Mouse (Mus musculus) CD8-positive naive resting alpha-beta T cell, adult 2 months (primary cell): Measurements from ENCODE around the gene Reps1.

Experiments
- DNase-seq, 2 experiments: peaks; one replicate each; pipeline ENCODE4 v3.0.0; 2022; ENCODE audit warnings: low read depth in 2 of 2, low spot score in 2 of 2

The Reps1 gene

GRCm38 (mm10) chr10:18055696-18056390 is at the start of gene Reps1:
Gene Reps1, plus strand, starts transcription at chr10:18055861.
- peak; percentile 21 to 30 for DNase-seq

DNA sequence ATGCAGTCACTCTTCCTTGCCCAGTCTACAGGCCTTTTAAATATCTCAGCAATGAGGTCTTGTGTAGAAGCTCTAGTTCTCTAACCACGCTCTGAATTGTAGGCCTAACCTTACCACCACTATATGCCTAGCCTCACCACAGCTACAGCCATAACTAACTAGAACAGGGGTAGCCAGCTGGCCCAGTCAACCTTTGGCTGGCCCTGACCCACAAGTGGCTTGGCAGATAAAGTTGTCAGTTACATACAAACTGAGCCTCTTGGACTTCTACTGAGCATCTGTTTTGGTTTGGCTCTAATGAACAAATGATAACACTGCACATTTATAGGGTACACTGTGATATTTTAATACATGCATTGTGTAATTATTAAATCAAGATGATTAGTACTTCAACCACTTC is 48.9 kb upstream of the Reps1 start:
- DNase-seq: no peak

DNA sequence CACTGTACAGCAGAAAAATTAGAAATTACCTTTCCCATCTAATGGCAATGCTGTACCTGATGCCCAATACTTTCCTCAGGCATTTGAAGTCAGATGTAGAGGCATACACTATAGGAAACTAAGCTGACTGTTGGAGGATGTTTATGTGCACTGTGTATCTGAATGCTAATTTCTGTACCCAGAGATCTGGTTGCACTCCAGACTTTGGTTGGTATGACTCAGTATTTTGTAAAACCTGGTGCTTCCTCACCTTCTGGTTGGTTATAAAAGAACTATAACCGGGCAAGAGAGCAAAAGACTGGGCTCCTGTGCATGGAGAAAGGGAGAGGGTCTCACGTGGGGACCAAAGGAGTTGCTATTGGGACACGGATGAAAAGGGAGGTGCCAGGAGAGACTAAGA is 48.4 kb upstream of the Reps1 start:
- no peak for DNase-seq

DNA sequence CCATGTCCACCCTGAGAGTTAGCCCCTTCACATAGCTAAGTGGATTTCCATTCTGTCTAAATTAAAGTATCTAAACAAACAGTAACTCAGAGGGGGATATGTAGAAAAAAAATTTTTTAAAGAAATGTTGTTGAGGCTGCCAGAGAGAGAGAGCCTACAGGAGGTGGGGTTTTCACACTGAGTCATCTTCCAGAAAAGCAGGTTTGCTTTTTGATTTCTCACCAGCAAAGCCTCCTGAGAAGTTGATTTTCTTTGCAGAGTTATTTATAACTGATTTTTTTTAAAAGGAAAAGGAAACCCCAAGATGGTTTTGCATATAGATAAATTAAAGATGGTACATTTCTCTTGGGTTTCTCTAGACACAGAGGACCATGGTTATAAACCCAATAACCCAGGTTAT is 47.5 kb upstream of the Reps1 start:
- DNase-seq: no peak

DNA sequence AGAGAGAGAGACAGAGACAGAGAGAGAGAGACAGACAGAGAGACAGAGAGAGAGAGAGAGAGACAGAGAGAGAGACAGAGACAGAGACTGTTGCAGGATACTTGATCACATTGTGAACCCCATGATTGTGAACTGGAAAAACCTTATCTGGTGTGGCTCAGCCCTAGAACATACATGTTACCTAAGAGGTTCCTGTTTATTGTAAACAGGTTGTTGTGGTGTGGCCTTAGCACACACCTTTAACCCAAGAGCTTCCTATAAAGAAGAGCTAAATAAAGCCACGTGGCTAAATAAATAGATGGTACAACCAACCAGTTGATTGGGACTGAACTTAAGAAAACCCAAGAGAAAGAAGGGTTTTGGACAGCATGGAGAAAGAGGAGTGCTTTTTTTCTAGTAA is 45.9 kb upstream of the Reps1 start:
- DNase-seq: no peak

DNA sequence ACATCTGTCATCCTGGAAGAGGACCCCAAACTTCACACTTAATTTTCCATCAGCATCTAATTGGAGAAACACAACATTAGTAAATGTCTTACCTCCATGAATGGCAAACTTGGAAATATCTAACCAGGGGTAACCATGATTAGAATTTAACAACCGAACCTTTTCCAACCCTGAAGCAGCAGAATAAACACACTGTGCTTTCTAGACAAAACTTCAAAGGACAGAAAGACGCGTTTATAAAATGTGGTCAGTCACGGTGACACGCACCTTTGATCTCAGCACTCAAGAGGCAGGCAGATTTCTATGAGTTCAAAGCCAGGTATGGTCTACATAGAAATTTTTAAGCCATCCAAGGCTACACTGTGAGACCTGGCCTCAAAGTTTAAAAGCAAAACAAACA is 43.9 kb upstream of the Reps1 start:
- DNase-seq: no peak

GRCm38 (mm10) chr10:18020443-18020842 is 35.2 kb upstream of the Reps1 start:
- no peak for DNase-seq

DNA sequence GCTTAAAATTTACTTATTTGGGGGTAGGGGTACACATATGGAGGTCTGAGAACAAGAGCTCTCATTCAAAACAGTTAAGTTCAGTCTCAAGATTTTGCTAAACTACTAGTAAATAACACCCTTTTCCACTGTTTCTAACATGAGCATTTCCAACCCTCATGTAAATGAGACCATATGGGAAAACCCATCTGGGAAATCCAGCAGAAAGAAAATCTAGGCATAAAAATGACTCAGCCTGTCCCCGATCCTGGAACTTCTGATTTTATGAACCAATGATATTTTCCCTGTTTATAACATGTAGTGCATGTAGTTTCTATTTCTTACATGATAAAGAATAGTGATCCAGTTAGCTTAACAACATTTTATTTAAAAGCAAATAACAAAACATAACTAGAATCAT is 34.8 kb upstream of the Reps1 start:
- no peak for DNase-seq

GRCm38 (mm10) chr10:18021576-18022311 is 33.9 kb upstream of the Reps1 start:
- DNase-seq: no peak

DNA sequence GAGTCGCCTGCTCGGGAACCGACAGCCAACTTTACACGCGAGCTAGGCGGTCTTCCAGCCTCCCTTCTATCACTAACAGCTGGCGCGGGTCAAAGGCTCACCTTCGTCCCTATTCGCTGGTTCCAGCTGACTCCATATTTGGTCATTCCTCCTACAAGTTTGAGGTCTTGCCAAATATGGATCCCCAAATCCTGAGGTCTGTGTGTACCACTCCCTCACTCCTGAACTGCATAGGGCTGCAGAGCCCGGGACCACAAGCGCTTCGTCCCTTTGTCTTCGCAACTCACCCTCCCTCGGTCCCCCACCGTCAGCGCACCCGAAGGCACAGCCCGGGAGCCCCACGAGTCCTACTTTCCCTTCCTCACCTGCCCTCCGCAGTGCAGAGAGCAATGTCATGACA is 33.3 kb upstream of the Reps1 start:
- peak; percentile 54 to 62 for DNase-seq

DNA sequence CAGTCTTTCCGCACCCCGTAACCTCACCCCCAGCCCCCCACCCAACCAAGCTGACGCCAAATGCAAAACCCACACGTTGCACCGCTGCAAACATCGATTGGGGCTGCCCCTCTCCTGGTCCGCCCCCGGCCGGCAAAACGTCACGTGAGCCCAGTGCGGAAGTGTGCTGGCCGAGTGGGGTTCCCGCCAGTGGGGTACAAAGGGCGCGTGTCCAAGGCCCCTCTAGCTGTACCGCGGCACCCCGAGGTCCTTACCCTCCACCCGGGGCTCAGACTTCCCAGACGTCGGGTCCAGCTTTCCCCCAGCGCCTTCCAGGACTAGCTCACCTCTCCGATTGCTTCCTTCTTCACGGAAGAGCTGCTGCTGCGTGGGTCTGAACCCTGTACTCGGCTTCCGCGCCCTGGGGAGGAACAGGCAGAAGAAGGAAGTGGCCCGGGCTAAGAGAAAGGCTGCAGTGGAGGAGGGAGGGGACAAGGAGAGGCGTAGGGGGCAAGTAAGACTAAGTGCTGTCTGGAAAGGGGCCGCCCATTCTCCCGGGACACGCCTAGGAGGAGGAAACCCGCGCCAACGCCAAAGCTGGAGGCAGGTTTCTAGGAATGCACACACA is 32.8 kb upstream of the Reps1 start, which contains the start of gene Abracl:
Gene Abracl (minus strand): TSS at position 548 of the 607 bp plus-strand sequence.
- DNase-seq: peak; percentile 71 to 77

DNA sequence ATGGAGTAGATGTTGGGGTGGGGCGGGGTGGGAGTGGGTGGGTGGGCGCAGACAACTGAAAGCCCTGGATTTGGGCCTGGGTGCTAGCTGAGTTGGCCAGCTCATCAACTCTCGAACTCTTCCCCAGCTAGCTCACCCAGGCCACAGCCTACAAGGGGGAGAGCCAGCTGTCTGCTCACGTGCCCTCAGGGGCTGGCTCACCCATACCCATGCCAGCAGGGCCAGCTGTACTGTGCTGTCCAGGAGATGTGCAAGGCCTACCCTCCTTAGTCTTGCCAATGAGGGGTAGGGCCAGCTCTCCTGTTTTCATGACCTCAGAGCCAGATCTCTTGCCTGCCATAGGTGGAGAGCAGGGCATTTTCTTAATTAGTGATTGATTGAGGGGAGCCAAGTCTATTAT is 21.3 kb upstream of the Reps1 start:
- no peak for DNase-seq

GRCm38 (mm10) chr10:18036849-18037248 is 18.8 kb upstream of the Reps1 start:
- DNase-seq: no peak

DNA sequence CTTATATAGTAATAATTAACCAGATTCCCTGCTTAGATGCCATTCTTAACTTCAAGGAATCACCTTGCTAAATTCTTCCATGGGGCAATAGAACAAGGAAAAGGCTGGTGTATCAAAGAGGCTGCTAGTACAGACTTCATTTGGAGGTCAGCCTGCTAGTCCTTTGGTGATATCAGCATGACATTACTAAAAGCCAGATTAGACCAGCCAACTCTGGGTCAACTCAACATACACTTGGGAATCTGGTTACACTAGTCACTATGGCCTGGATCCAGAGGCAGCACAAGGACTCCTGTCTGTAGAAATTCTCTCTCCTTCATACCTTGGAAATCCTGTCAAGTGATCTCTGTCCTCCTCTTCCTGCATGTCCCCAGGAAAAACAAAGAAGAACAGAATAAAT is 9.3 kb upstream of the Reps1 start:
- DNase-seq: no peak

DNA sequence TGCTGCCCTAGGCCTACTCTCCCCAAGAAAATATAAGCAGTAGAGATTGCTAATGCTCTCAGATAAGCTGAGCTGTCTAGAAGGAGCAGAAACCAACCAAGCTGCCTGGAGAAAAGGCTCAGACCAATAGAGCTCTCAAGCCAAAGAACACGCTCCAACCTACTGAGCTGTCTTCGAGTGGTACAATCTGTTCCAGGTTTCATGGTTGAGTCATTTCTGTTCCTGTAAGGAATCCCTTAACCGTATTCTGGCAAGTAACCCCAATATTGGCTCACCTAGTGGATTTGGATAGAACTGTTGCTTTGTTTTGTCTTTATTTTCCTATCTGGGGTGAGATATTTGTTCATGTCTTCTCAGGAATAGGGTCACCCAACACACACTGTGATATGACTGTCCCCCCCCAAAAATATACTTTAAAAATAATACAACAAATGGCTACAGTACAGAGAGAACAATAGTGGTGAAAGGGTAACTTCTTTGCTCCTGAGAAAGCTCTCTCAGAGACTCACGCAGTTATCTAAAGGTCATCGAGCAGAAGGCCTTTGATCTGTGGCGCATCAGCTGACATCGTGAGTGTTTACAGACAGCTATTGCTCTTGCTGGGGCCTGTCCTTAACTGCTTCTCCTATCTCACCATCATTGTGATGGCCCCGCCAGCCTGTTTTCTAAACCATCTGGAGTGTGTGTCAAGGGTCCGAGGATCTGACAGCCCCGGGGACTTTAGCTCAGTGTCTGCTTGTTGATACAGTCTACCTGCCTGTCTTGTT is 8.1 kb upstream of the Reps1 start:
- DNase-seq: no peak

DNA sequence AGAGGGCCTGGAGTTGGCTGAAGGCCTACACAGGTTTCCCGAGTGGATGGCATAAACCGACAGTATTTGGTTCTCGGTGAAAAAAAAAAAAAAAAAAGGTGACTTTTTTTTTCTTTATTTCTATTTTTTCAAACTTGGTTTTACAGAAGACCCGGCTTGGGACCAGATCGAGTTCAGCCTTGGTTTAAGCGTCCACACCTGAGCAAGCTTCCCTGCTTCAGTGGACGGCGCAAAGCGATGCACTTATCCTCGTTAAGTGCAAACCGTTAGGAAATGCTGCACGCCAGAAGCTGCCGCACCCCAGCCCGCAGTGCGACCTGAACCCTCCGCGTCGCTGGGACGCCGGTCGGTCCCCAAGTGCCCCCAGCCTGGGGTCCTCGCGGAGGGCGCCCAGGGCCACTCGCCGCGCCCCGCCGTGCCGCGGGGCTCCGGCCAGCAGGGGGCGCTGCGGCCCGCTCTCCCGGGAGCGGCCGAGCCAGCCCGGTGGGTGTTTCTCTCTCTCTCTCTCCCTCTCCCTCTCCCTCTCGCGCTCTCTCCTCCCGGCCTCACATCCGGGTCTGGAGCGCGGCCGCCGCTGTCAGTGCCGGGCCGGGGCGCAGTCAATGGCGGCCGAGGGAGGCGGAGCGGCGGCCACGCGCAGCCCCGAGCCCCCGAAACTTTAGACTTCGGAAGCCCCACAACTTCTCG is 509 bp upstream of the Reps1 start:
- peak; percentile 75 to 79 for DNase-seq

DNA sequence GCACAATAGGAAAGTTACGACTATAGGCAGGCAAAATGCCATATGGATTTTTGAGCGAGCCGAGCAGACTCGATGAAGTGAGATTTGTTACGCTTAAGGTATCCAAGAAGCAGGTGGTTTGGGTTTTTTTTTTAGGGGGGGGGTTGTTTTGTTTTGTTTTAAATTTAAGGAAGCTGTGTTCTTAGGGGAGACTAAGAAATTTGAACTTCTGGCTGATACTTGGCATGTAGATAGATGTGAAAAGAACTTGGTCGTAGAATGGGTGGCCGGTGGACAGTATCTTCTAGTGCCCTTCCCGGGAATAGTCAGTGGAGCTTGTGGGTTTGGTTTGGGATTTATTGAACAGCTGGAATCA is 707 bp downstream of the Reps1 start:
- no peak for DNase-seq

DNA sequence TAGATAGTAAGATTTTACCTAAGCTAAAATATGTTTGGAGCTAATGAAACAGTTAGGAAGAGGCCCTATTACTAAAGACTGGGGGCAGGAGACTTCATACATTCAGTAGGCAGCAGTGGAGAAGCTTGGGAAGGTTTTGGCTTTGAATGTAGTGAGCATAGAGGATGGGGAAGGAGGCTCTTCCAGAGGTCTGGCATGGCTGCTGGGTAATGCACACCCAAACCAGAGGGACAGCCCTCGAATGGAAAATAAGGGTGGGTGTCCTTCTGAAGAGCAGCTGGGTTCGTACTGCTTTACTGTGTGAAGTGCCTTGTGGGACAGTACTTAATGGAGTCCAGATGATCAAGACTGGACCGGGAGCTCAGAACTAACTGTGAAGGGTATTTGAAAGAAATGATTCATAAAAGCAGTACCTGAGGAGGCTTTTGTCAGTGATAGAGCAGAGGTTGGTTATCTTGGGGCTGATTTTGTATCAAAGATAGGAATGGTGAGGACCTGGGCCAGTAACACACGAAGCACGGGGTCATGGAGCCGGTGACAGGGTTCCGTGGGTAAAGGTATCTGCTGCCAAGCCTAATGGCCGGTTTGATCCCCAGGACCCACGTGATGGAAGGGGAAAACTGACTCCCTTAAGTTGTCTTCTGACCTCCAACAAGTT is 3.1 kb downstream of the Reps1 start:
- DNase-seq: no peak

- DNase-seq: no peak
These were observed 4.1 kb downstream of the Reps1 start for GRCm38 (mm10) chr10:18059807-18060206.

GRCm38 (mm10) chr10:18060778-18061177 is 5.1 kb downstream of the Reps1 start:
- DNase-seq: no peak

DNA sequence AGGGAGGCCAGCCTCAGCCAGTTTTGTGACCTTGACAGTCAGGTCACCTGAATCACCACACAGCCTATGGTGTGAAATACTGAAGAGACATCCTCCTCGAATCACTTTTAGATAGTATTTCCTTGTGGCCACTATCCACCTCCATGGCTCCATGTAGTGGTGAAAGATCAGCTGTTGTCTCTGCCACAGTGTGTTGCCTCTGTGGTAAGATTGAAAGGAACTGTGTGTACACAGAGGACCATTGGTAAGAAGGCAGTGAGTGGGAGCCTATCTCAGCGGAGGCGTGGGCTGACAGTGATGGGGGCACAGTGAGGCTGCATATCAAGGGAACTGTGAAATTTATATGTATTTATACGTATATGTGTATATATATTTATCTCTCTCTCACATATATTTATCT is 5.9 kb downstream of the Reps1 start:
- no peak for DNase-seq
